Mouse (Mus musculus): ENCODE measurements around the gene Tmtc2.

The Tmtc2 gene

DNA sequence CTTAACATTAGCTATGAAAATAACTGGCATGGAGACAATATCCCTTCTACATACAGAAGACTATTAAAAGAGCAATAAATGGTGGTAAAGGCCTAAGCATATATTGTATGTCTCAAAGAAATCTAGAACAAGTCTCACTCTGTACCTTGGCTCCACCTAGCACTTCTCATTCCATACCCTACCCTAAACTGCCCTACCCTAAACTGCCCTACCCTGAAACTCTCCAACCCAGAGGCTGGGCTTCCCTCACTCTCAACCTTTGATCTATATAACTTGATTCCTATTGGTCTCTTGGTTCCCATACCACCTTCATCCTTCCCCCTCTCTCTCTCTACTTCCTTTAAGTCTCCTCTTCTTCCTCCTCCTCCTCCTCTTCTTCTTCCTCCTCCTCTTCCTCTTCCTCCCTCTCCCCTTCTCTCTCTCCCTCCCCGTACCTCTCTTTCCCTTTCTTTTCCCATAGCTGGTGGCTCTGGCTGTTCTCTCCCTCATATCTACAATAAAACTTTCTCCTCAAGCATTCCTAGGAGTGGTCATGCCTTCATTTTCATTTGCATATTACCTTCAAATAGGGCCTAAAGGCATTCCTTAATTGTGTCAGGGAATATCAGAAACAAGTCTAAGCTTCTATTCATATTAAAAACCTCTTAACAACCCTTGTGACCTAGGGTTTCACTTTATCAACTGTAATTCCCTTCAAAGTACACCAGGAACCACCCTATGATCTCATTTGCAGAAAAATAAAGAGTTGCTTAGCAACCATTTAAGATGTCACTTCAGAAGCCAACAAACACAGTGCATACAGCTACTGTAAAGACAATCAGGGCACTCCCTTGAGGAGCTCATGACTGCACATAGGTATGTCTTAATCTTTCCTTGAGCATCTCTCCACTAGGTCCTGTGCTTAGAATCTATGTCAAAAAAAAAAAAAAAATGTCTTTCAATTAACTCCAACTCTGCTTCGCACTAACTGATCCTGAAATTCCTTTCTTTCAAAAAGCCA is 29.9 kb downstream of the Tmtc2 start:
- no peak for DNase-seq

DNA sequence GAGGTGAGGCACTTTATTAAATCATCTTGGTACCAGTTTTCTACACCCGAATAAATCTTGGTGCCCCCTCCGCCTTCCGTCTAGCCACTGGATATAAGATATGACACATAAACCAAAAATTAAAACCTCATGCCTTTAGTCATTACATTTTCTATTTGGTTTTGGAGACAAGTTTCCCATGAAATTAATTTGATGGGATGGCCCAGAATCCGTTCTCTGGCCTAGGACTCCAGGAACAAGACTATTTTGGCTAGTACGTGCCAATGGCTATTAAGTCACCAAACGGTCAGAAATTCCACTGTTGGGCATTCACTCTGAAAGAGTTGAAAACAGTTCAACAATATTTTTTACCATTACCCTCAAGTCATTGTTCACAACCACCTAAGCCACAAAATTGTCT is 32.2 kb downstream of the Tmtc2 start:
- DNase-seq: no peak

DNA sequence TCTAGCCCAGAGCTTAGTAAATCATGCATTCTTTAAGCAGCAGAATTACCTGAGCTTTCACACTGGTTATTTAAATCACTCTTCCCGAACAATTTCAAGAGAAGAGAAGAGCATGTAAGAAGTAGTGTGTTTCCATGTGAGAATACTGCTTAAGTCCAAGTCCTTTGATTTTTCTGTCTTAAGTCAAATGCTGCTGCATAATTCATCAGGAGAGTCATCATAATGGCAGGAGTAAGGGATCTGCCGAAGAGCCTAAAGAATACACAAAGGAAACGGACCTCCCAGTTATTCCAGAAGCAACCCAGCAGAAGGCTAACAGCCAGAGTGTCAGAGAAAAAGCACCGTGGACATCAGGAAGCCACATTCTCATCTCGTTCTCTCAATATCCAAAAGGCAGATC is 34.6 kb downstream of the Tmtc2 start:
- DNase-seq: no peak

DNA sequence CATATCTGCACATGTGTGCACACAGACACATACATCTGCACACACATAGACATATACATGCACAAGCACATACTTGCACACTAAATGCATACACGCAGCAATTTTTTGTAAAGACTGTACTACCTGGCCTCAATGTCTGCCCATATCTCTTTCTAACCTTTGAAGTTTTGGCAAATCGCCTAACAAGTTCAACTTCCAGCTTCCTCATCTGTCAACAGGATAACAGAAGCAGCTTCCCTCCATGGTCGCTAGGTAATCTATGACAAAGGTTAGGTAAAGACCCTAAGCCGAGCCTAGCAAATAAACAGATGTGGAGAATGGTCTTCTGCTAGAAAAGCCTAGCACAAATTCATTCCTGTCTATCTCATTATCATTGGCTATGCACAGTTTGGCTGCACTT is 37.3 kb downstream of the Tmtc2 start:
- no peak for DNase-seq

DNA sequence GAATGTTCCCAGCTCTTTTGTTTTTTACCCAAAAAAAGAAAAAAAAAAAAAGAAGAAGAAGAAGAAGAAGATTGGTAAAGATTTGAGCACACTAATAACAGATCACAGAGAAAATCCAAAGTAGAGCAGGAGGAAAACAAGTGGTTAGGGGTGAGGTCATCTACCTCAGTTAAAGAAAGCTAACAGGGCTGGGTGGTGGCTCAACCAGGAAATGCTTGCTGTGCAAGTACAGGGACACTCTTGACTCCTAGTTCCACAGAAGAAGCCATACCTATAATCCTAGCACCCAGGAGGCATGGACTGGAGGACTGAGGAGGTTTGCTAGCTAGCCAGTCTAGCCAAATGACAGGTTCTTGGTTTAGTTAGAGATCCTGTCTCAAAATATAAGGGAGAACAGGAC is 38.4 kb downstream of the Tmtc2 start:
- no peak for DNase-seq

DNA sequence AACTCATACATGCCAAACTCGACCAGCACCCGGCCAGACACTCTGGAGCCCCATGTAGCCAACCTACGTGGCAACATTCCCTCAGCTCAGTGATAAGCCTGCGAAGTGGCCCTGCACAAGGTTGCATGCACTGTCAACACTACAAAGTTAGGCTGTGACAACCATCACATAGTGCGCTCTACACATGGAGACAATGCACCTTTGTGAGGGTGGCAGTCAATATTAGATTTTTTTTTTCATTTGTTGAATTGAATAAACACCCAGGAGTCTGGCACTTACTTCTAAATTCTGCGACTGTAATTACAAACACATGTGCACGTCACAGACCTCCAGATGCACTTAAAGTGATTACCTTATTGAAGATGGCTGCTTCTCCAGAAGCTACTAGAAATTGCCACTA is 41.5 kb downstream of the Tmtc2 start:
- no peak for DNase-seq

DNA sequence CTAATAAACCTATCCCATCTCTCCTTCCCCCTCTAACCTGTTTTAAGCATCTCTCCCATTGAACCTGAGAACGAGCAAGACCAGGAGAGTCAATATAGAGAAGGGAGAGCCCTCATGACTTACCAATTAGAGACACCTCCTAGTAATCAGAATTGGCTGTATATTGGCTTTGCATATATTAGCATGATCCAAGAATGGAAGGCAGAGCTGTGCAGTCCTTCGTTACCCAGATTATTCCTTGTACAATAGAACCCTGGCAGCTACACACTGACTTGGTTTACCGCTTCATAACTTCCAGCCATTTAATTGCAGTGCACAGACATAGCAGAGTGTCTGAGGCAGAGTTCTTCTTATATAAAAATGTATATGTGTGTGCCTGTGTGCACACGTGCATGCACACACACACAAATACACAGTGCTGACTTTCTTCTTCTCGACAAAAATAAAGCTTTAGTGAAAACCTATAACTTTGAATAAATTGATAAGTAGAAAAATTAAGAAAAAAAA is 42.2 kb downstream of the Tmtc2 start:
- no peak for DNase-seq

DNA sequence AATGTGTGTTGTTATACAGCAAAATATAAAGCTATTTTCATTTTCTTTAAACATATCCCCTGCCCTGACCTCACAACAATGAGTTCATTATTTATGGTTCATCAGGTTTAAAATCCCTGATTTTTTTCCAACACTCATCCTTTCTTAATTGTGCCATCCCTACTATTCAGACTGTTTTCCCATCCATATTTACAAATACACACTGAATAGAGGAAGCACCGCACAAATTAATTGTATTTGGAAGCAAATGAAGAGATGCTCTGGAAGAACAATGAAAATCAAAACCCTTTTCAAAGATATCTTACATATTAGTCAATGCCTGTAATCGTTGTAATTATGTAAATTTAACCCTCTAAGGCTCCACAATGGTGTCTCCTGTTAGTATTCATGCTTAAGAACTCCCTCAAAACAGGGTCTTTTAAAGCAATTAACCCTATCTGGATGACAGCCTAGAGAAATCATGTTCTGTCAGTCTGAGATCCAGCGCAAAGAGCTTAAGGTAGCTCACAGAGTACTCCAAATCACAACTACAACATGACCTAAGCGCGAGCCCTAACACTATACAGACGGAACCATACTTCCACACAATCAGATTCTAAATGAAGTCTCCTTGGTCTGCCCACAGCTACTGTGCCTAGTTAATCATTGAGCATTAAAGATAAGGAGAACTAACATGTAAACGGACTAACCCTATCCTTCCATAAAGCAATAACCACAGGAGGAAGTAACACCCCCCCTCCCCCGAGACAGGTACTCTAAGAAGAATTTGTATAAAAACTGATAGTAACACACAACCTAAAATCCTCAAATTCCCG is 43.0 kb downstream of the Tmtc2 start:
- DNase-seq: no peak

DNA sequence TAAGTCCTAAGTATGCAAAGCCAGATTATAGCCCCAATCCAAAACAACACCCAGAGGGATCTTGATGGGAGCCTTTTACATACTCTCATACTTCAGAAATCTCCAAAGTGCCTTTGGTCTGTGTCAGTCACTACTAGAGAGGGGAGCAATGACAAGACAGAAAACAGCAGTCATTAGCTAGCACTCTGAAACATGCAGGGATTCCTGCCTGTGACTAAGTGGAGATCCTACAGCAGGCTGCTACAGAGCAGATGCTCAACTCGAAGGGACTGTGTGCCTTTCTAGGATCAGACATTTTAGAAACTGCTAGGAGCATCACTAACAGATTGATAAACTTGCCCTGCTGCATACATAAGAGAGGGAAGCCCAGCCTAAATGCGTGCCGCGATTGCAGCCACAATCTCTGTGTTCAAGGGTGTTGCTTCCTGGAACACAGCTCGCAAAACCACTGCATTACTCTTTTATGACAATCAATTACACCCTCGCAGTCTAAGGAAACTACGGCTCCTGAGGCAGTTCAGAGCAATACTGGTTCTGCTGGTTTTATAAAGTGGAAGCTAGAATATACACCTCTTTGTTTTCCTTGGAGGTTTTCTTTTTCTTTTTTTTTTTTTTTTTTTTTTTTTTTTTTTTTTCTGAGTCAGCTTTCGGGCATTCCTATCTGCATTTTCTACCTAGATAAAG is 50.7 kb downstream of the Tmtc2 start:
- DNase-seq: no peak

DNA sequence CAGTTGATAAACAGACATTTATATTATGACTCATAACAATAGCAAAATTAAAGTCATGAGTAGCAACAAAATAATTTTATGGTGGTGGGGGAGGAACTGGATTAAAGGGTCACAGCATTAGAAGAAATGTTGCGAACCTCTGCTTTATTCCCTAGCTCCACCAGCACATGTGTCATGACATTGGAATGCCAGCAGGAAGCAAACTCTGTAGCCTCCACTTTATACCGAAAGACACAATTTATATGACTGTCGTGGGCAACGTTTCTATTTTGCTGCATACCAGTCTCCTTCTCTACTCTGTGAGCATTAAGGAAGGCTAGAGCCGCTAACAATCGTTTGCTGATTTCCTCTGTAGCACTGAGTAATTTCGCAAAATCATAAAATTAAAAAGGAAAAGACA is 51.8 kb downstream of the Tmtc2 start:
- DNase-seq: no peak

DNA sequence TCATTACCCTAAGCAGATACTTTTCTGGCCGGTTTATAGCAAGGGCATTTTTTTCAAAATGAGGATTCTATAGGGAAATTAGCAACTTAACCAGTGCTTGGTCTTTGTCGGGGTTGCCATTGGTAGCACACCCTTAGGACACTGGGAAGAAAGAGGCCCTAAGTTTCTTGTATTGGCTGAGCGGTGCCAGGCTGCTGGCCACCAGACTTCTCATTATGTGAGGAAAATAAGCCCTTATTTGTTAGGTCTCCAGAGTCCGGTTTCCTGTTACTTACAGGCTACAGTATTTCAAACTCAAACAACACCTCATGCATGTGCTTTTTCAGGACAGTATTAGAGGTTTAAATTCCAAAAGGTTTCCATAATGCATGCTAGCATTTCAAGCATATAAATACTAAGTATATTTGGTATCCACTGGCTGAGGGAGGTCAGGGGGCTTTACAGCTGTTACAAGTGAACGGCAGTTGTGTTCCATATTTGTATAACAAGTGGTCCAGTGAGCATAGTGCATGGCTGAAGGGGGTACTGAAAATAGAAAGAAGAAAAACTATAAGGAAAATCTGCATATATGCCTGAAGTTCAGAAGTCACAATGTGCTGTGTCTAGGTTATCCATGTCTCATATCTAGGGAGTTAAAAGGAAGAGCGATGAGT is 55.0 kb downstream of the Tmtc2 start:
- no peak for DNase-seq

DNA sequence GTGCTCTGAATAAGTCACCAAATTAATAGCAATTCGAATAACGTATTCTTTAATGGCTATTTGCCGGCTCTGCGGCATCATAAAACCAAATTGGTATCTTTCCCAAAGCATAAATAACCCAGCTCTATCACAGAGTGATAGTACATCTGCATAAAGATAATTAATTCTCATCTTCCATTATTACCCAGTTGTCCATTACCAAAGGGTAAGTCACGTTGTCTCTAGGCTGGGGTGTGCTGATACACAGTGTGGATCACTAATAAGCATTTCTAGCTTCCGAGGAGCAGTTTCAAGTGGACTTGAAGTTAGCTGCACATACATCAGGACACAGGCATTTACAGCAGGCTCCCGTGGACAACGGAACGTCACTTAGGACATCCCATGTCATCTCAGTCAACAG is 56.1 kb downstream of the Tmtc2 start:
- no peak for DNase-seq

DNA sequence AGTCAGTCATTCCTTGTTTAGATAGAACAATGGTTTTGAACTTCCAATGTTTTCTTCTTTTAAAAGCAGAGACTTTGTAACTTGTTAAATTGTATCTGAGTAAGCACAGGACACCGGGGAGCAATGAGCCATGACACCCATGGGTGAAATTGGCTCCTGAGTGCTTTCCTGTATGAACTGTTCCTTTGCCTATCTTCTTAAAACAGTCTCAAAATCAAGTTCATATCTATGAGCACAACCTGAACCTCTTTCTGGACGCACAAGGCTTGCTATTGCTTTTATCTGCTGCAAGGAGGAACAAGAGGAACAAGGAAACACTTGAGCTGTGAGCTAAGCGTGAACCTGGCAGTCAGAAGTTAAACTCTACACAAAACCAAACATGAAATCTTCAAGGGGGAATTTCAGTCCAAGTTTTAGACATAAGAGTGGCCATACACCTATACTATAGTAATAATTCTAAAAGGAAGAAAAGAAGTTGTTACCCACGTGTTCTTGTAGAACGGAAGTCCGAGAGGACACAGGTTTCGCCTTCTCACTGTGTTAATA is 60.4 kb downstream of the Tmtc2 start:
- no peak for DNase-seq

DNA sequence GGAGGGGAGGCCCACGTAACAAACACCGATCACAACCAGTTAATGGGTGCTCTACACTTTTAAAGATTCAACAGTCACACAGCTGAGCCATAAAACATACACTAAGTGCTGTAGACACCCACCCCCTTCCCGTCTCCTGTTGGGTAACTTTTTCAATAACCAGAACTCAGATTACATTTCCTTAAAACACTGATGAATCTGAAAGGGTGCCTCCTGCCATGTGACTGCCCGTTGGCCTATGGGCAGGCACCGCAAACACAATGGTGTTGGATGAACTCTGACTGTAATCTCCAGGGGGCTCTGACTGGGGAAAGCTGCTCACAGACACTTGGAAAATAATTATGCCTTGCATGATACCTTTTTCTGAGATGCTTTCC is 64.4 kb downstream of the Tmtc2 start:
- DNase-seq: no peak

DNA sequence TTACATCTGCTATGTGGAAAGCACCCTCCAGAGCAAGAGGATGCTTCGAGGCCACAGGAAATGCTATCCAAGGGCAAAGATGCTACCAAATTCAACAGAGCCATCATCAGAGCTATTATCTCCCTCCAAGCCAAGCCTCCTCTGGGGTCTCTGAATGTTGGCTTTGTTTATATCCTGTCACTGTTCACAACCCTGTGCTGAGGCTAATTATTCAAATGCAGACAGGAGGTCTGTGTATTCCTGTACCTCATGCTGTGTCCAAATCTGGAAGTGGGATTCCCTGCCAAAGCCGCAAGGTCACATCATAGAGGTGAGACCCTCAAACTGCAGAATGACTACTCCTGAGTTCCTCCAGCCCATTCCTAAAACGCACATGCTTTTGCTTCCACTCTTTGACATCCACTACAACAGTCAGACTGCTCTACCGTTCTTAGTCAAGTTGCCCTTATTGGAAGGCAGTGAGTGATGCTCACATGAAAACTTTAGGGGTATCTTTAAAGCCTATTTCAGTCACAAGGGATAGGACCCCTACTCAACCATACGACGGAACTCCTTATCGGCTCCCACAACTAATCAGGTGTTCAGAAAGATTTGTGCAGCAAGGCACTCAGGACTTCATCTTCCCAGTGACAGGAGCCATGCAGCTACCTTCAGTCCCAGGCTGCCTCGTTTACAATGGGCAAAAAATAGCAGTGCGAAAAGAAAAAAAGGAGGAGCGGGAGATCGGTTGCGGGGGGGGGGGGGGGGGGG is 64.9 kb downstream of the Tmtc2 start:
- peak; percentile 65 for DNase-seq

DNA sequence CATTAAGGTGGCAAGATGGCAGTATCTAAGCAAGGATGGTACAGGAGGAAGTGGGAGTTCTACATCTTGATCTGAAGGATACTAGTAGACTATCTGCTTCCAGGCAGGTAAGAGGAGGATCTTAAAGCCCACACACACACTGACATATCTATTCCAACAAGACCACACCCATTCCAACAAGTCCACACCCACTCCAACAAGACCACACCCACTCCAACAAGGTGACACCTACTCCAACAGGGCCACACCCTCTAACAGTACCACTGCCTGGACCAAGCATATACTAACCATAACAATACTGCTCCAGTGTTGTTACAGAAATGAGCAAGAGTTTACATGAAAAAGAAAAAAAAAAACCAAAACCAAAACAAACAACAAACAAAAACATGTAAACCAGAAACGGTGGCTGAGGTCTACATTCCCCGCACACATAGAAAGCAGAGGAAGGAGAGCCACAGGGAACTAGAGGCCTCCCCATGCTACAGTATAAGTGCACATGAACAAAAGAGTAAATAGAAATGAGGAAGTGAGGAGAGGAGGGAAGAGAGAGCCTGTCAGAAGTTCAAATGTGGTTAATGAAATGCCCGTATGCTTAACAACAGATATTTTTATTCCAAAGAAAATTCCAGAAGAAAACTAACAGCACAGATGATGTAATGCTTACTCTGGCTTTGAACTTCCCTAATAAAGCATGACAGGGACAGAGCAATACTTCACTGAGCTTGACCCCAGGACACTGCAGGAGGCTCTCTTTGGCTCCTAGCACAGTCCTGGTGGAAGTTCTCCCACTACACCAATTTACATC is 66.1 kb downstream of the Tmtc2 start:
- no peak for DNase-seq

DNA sequence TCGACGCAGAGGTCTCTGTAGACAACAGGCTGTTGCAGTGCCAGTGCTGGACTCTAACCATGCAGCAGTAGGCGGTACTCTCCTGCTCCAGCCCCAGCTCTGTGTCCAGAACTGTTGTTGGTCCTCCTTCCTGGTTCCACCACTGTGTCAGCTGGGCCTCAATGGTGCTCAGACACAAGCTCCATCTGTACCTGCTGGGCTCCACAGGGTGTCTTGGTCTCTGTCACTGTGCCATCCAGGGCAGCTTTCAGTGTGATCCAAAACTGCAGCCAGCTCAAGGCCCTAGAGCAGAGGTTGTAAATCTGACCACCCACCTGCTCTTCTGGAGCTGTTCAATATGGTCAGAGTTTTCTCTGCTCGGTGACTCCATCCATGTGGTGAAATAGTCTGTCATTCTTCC is 68.2 kb downstream of the Tmtc2 start:
- peak; percentile 86 for DNase-seq

DNA sequence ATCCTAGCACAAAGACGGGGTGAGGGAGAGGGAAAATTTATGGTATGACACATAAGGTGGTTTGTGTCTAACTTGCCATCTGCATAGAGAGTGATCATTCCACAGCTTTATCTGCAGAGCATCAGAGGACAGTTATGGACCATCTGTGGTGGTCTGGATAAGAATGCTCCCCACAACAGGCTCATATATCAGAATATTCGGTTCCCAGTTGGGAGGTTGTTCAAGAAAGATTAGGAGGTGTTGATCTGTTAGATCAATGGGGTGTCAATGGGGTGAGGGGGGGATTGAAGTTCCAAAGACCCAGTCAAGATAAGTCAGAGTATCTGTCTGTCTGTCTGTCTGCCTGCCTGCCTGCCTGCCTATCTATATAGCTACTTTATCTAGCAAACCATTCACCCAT is 69.8 kb downstream of the Tmtc2 start:
- no peak for DNase-seq

DNA sequence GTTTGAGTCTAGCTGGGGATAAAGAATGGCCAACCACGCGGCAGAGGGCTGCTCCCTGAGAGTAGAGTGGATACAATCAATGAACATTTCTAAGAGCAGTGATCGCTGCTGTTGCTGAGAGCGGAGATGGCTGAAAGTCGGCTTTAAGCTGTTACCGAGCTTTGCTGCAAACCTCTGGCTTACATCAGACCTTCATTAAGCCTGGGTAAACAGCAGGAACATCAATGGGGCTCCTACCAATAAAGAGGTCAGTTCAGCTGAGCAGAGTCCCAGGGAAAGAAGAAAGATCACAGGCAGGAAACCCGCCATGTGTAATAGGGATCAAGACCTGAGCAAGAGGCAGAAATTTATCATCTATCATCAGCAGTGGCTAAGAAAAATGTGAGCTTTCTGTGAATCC is 72.5 kb downstream of the Tmtc2 start:
- DNase-seq: no peak

DNA sequence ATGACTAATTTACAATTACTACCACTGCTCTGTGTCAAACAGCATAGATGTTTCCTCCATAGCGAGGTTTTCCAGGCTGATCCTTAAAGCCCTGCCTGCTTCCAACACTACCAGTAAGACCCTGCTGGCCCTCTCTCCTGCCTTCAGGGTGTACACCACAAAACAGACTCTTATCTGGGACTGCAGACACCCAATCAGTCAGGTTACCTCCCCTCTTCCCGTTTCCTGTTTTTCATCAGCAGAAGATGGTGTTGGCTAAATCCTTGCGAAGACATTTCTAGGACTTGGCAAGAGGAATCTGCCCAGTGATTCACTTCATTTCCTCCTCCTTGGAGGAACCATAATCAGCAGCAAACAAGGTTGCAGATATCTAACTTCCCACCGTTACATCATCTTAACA is 73.8 kb downstream of the Tmtc2 start:
- DNase-seq: no peak

DNA sequence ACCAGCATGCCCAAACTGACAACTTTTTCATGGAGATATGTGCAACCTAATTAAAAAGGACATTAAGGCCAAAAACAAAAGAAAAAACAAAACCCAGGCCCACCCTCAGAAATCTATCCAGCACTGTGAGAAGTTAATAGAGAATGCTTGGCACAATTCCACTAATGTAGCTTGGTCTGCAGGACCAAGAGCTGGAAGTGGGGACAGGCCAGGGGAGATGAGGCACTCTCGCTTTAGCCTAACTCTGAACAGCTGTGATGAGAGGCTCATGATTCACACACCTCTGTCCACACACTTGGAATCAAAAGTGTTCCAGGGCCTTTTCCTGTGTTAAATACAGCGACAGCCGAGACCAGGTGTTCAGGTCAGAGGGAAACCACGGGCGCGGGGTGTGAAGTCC is 79.0 kb downstream of the Tmtc2 start:
- no peak for DNase-seq

All from cerebellum, adult 9-11 months (tissue).